Mouse (Mus musculus): ENCODE results near the gene C1qtnf9. TPM values are rescaled to one million over a fixed set of nuclear protein-coding genes. Genes with fewer than 3 reads are reported as not detected.

C1qtnf9 gene
- polyA plus RNA-seq, 1 experiment from 2014 or later, result 1.6 TPM

DNA sequence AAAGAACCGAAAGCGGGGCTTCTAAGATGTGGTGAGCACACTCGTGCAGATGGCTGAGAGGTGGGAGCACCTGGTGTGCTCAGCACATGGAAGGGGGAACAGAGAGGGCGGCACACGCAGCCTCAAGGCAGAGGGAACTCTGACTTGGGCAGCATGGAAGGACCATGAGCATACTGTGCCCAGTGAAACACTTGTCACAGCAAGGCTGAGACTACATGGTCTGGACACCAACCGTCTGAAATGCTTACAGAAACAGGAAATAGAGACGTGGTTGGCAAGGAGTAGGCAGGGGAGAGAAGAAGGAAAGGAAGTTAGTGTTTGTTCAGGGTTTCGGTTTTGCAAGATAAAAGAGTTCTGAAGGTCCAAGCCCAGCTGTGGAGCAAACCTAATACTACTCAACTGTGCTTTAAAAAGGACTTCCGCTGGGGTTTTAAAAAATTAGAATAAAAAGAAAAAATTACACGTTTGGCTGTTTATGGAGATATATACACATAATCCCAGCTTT is 29.4 kb upstream of the C1qtnf9 start:
- WGBS, result 56% methylated on average over 10 of the region's 10 CpGs
- peaks cover 6% of the 10 kb centered on the region; the same call in 1 of the 2 replicates for H3K4me1 ChIP-seq (replicated peaks; ENCODE audit: control insufficient read depth, insufficient read depth, low read length)
- H3K4me2 ChIP-seq (replicated peaks; ENCODE audit: low read depth), result no peak overlapping the region
- H3K9me3 ChIP-seq (ENCODE audit: control insufficient read depth), result no peaks in the 10 kb centered on the region
- no peaks in the 10 kb centered on the region for H3K27me3 ChIP-seq (replicated peaks; ENCODE audit: control insufficient read depth, insufficient read depth, low read length)
- no peak for TF ChIP-seq CTCF (IDR thresholded peaks at IDR 0.05; ENCODE audit: low read depth)
- H3K4me3 ChIP-seq (ENCODE audit: low read depth, low read length), result no peak overlapping the region
- peak overlapping the region; percentile 46; the same call in 1 of the 2 replicates for H3K27ac ChIP-seq (ENCODE audit: low read depth, low read length)
- ATAC-seq, result no peak
- peaks cover 15% of the 10 kb centered on the region; the same call in 1 of the 2 replicates for H3K36me3 ChIP-seq (ENCODE audit: control insufficient read depth, insufficient read depth)
- H3K9ac ChIP-seq (ENCODE audit: low read depth, low read length), result no peak overlapping the region

DNA sequence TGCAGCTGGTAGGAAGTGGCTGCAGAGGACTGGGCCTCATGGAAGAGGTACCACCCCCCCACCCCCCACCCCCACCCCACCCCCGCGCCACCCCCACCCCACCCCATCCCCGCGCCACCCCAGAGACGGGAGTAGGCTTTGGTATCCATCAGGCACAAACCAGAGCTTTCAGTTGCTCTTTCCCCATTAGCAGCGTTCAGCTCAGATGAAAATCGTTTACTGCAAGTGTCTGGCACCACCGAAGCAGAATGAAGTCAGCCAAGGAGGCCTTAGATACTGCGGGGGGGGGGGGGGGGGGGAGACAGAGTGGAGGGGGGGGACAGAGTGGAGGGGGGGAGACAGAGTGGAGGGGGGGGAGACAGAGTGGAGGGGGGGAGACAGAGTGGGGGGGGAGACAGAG is 28.8 kb upstream of the C1qtnf9 start:
- no peak for ATAC-seq
- Histone ChIP-seq H3K4me3 (ENCODE audit: low read depth, low read length) (no peak overlapping the region), H3K4me2 (replicated peaks; ENCODE audit: low read depth) (no peak overlapping the region), H3K9ac (ENCODE audit: low read depth, low read length) (no peak overlapping the region), H3K27me3 (replicated peaks; ENCODE audit: control insufficient read depth, insufficient read depth, low read length) (no peaks in the 10 kb centered on the region), H3K36me3 (ENCODE audit: control insufficient read depth, insufficient read depth) (peaks cover 15% of the 10 kb centered on the region; the same call in 1 of the 2 replicates), H3K4me1 (replicated peaks; ENCODE audit: control insufficient read depth, insufficient read depth, low read length) (peaks cover 6% of the 10 kb centered on the region; the same call in 1 of the 2 replicates), H3K27ac (ENCODE audit: low read depth, low read length) (no peak overlapping the region), H3K9me3 (ENCODE audit: control insufficient read depth) (no peaks in the 10 kb centered on the region)
- no peak for TF ChIP-seq CTCF (IDR thresholded peaks at IDR 0.05; ENCODE audit: low read depth)
- WGBS, result 23% methylated on average over 3 of the region's 9 CpGs

DNA sequence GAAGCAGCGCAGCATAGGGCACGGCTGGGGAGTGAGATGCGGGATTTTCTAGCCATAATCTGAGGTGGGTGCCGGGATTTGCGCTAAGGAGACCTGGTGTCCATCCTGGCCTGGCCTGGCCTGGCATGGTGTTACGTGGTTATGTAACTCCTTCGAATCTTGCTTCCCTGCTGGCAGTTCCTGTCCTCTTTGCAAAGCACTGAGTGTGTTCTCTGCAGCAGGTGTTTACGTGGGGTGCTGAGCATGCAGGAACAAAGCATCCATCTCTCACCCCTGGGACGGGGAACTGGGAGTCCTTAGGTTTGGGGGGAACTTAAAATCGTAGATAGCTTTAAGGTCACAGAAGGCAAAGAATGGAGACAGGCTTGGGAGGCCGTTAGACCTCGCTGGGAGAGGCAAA is 28.3 kb upstream of the C1qtnf9 start:
- Histone ChIP-seq H3K4me2 (replicated peaks; ENCODE audit: low read depth) (no peak overlapping the region), H3K27ac (ENCODE audit: low read depth, low read length) (no peak overlapping the region), H3K4me3 (ENCODE audit: low read depth, low read length) (no peak overlapping the region), H3K9me3 (ENCODE audit: control insufficient read depth) (no peaks in the 10 kb centered on the region), H3K4me1 (replicated peaks; ENCODE audit: control insufficient read depth, insufficient read depth, low read length) (peaks cover 6% of the 10 kb centered on the region; the same call in 1 of the 2 replicates), H3K36me3 (ENCODE audit: control insufficient read depth, insufficient read depth) (peaks cover 15% of the 10 kb centered on the region; the same call in 1 of the 2 replicates), H3K9ac (ENCODE audit: low read depth, low read length) (no peak overlapping the region), H3K27me3 (replicated peaks; ENCODE audit: control insufficient read depth, insufficient read depth, low read length) (no peaks in the 10 kb centered on the region)
- WGBS, result 70% methylated on average over 12 of the region's 12 CpGs
- ATAC-seq, result no peak
- no peak for TF ChIP-seq CTCF (IDR thresholded peaks at IDR 0.05; ENCODE audit: low read depth)

DNA sequence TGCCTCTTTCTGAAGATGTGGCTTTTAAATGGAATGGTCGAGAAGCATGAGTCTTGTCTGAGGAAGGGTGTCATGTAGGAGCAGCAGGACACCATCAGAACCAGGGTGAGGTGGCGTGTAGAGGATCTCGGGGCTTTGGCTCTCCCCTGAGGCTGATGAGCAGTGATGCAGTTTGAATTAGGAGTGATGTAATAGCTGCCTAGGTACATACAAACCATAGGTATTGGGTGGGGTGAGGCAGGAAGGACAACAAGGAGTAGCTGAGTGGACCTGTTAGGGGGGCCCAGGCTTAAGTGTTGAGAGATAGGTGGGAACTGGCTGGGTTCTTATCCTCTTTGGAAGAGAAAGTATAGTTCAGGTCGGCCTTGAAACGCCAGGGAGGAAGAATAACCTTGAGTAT is 27.4 kb upstream of the C1qtnf9 start:
- no peak overlapping the region for H3K4me3 ChIP-seq (ENCODE audit: low read depth, low read length)
- H3K27me3 ChIP-seq (replicated peaks; ENCODE audit: control insufficient read depth, insufficient read depth, low read length), result no peaks in the 10 kb centered on the region
- 61% methylated on average over 5 of the region's 5 CpGs for WGBS
- peaks cover 17% of the 10 kb centered on the region; the same call in 1 of the 2 replicates for H3K36me3 ChIP-seq (ENCODE audit: control insufficient read depth, insufficient read depth)
- H3K9ac ChIP-seq (ENCODE audit: low read depth, low read length), result no peak overlapping the region
- no peaks in the 10 kb centered on the region for H3K9me3 ChIP-seq (ENCODE audit: control insufficient read depth)
- H3K4me2 ChIP-seq (replicated peaks; ENCODE audit: low read depth), result no peak overlapping the region
- TF ChIP-seq CTCF (IDR thresholded peaks at IDR 0.05; ENCODE audit: low read depth), result no peak
- H3K27ac ChIP-seq (ENCODE audit: low read depth, low read length), result no peak overlapping the region
- ATAC-seq, result no peak
- peaks cover 6% of the 10 kb centered on the region for H3K4me1 ChIP-seq (replicated peaks; ENCODE audit: control insufficient read depth, insufficient read depth, low read length)

DNA sequence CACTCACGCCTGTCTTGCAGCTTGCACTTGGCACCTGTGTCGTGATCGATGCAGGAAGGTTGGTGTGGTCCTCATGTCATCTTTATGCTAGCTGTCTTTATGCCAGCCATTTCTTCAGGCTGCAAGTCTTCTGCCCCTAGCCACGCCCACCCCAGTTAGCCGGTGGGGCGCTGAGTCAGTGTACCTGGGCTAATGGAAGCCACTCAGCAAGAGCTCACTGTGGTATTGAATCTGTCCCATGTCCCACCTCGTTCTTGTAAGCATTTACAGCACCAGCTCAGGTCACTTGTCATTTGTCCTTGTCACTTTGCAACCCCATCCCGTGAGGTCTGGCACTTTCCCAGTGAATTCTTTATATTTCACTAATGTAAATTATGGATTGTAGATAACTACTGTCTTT is 26.9 kb upstream of the C1qtnf9 start:
- no peak for TF ChIP-seq CTCF (IDR thresholded peaks at IDR 0.05; ENCODE audit: low read depth)
- no peak overlapping the region for H3K27ac ChIP-seq (ENCODE audit: low read depth, low read length)

DNA sequence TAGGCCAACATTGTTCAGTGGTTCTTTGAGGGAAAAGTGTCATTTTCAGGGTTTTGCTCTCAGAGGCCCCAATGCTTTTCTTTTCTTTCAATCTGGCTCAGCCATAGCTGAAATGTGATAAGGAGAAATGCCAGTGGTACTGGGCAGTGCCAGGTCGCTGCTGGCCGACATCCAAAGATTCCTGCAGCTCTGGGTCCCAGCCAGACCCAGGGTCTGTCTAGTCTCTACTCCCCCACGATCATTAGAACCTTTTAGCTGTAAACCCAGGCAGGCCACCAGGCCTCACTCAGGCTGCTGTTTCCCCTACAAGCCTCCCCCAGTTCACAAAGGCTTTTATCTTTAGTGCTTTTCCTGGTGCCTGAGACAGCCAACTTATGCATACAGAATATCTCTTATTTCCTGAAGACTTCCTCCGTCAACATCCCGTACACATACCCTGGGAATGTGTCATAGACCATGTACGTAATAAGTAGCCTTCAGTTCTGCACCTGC is 26.4 kb upstream of the C1qtnf9 start:
- no peak for ATAC-seq
- Histone ChIP-seq H3K36me3 (ENCODE audit: control insufficient read depth, insufficient read depth) (peaks cover 27% of the 10 kb centered on the region), H3K9ac (ENCODE audit: low read depth, low read length) (no peak overlapping the region), H3K27ac (ENCODE audit: low read depth, low read length) (no peak overlapping the region; the same call in 1 of the 2 replicates), H3K9me3 (ENCODE audit: control insufficient read depth) (no peaks in the 10 kb centered on the region), H3K4me1 (replicated peaks; ENCODE audit: control insufficient read depth, insufficient read depth, low read length) (peaks cover 6% of the 10 kb centered on the region), H3K27me3 (replicated peaks; ENCODE audit: control insufficient read depth, insufficient read depth, low read length) (no peaks in the 10 kb centered on the region), H3K4me2 (replicated peaks; ENCODE audit: low read depth) (no peak overlapping the region), H3K4me3 (ENCODE audit: low read depth, low read length) (no peak overlapping the region)
- no peak for TF ChIP-seq CTCF (IDR thresholded peaks at IDR 0.05; ENCODE audit: low read depth)
- WGBS, result 62% methylated on average over 6 of the region's 6 CpGs

More for the DNA sequence above, 26.9 kb upstream of the C1qtnf9 start:
- H3K4me3 ChIP-seq (ENCODE audit: low read depth, low read length), result no peak overlapping the region
- no peak overlapping the region for H3K4me2 ChIP-seq (replicated peaks; ENCODE audit: low read depth)
- peaks cover 6% of the 10 kb centered on the region for H3K4me1 ChIP-seq (replicated peaks; ENCODE audit: control insufficient read depth, insufficient read depth, low read length)
- no peak for ATAC-seq
- no peaks in the 10 kb centered on the region for H3K27me3 ChIP-seq (replicated peaks; ENCODE audit: control insufficient read depth, insufficient read depth, low read length)
- no peak overlapping the region for H3K9ac ChIP-seq (ENCODE audit: low read depth, low read length)
- WGBS, result 57% methylated on average over 8 of the region's 8 CpGs
- no peaks in the 10 kb centered on the region for H3K9me3 ChIP-seq (ENCODE audit: control insufficient read depth)
- H3K36me3 ChIP-seq (ENCODE audit: control insufficient read depth, insufficient read depth), result peaks cover 22% of the 10 kb centered on the region

Data from intestine, postnatal 0 days (tissue).